Mouse (Mus musculus) olfactory bulb, adult 2 months (tissue): ENCODE results near the gene Tpm3.

Source experiments
- CTCF ChIP-seq: fragments of 200-500 bp; IDR thresholded peaks from 2 replicates; pipeline ENCODE4 v1.5.1; 2012; ENCODE audit warnings: low read depth, mild to moderate bottlenecking, low read length, moderate library complexity; ENCODE audit not compliant: insufficient read depth
- POLR2A ChIP-seq: fragments of 200-500 bp; IDR thresholded peaks from 2 replicates; pipeline ENCODE4 v1.6.1; 2012; ENCODE audit warnings: mild to moderate bottlenecking, low read depth, low read length, moderate library complexity; ENCODE audit not compliant: insufficient read depth

GRCm38 (mm10) chr3:90125710-90126109, 53.3 kb downstream of the Tpm3 start:
- no peak for TF ChIP-seq POLR2A
- TF ChIP-seq CTCF: no peak
